Mouse (Mus musculus) brain, adult 2 months (tissue): ENCODE data around the gene Slc41a1.
A peak's percentile ranks its signal among the peaks of the same experiment; 100 is the strongest.

Experiments used
- DNase-seq: peaks from one replicate; pipeline ENCODE4 v3.0.0; 2011; ENCODE audit warnings: low read depth, low spot score

The Slc41a1 gene

DNA sequence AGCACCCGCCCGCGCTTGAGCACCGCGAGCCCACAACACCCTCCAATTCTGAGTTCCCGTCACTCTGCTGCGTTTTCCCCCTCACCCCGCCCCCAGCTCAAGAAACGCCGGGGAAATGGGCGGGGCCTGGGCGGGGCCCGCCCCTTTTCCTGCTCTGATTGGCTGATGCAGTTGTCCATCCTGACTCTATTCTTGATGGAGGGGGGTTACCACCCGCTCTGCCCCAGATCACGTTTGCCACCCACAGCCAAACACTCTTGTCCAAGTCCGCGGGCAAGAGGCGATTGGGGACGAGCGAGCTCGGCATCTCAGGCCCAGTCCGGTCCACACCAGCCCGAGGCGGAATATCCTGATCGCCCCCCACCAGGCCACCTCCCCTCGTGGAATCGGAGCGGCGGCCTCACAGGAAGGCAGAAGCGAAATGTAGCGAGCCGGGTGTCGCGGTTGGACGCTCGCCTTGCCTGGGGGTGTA, 530 bp downstream of the Slc41a1 start:
- peak; percentile 98 for DNase-seq

DNA sequence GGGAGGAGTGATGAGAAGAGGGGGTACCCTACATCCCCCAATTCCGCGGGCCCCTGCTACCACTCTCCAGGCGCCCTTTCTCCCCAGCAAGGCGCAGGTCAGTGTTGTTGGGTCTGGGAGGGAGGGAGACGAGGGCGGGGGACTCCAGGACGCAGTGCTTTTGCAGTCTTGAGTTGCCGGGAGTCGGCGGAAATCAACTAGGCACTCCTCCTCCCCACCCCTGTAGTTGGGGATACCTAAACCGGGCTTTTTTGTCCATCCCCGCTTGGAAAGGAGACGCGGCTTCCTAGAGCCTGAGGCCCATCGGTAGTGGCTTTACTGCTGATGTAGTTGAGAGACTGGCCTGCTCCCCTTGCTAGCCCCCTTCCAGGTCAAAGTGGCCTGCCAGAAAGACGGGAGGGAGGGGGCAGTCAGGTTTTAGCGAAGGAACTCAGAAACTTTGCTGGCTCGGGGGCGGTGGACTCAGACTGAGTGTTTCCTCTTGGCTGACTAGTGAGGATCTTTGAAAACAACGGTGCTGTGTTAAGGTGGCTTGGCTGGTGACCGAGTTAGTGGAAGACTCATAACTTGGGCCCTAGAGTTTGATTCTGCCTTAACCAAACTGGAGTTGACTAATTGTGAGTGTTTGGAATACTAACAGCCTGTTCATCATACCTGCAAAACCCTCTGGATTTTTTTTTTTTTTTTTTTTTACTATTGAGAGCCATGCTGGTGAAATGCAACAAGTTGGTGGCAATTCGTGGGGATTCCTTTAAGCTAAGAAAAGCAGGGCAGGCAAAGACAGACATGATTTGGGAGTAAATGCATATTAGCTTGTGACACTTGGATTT, 1.2 kb downstream of the Slc41a1 start:
- DNase-seq = peak; percentile 55

DNA sequence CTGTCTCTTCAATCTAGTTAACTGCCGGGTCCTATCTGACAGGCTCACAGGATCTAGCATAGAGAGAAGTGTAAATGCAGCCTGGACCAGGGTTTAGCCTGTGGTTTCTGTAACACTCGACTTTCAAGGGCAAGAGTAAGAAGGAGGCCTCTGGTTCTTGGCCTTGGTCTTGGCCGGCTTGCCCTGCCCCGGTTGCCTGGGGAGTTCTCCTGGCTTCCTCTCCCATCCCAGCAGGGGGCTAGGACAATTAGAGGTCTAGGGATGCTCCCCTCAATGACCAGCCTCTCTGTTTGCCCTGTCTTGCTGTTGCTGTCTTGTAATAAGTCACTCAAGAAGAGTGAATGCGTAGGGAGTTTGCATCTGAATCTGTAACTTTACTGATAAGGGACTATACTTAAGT, 2.0 kb downstream of the Slc41a1 start:
- DNase-seq = no peak

DNA sequence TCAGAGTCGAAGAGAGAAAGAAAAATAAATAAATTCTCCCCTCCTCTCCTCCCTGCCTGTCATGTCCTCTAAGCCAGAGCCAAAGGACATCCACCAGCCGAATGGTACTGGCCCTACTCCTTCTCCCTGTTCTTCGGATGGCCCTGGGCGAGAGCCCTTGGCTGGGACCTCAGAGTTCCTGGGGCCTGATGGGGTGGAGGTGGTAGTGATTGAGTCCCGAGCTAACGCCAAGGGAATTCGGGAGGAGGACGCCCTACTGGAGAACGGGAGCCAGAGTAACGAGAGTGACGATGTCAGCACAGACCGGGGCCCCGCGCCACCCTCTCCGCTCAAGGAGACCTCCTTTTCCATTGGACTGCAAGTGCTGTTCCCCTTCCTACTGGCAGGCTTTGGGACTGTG, 3.3 kb downstream of the Slc41a1 start:
- DNase-seq = no peak

DNA sequence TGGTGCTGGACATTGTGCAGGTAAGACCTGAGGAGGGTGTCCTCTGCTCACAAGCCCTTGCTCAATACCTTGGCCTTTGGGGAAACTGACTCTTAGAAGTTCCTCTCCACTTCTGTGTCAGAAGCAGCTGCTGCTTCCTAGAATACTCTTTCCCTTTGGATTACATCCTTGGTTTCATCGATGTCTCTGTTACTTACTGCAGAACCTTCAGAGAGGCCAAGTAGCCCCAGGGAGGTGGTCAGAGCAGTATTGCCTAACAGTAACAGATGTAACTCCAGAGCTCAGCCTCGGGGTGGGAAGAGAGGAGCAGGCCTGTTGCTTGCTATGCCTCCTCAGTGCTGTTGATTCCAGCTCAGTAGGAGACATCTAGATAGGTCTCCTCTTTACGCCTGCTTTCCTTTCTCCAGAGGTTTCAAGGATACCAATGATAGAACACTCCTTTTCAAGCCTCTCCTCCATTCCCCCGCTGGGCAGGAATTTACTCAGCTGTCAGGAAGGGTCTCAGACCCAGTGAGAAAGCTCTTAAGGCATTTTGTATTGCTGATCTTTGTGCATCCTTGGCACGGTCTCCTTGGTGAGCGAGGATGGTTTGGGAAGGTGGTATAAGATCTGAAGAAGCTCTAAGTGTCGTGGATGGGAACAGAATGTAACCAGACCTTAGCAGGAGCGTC, 3.8 kb downstream of the Slc41a1 start:
- no peak for DNase-seq

DNA sequence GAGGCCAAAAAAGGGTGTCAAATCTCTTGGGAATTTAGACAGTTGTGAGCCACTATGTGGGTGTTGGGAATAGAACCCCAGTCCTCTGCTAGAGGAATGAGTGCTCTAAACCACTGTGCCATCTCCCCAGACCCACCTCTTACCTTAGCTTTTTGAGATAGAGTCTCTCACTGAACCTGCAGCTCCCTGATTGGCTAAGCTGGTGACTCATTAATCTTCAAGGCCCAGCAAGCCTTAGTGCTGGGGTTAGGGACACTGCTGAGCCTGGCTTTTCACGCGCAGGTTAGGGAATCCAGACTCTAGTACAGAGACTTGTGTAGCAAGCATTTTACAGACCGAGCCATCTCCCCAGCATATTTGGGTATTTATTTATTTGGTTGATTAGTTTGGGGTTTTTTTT, 9.7 kb downstream of the Slc41a1 start:
- no peak for DNase-seq

DNA sequence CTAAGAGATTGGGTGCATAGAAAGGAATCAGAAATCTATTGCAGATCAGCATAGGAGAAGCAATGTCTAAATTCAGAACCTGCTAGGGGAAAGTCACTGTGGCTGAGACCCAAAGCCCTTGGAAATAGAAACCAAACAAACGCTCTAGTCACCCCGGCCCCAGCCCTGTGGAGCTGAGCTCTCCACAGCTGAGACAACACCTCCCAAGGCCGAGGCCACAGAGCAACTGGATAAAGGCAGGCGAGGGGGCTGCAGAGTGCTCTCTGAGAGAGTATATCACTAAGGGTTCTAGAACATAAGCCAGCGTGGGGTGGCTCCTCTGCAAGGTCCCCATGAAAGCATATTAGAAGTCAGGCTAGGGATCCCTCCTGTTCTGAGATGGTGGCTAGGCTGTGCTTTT, 11.2 kb downstream of the Slc41a1 start:
- DNase-seq = no peak

DNA sequence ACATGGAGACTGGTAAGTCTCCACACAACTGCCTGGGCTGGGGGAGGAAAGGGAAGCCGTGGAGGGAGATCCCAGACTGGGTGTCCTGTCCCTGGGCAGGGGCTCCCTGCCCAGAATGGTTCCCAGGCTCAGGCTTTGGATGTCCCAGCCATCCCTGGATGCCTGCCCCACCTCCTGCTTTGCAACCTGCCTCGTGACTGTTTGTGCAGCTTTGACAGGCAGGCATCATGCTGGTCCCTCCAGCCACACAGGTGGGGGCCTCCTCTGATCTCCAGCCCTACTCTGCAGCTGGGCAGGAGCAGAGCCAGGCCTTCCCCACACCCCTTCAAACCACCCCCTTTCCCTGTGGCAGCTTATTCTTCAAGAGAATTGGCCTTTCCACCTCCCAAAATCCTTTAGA, 12.0 kb downstream of the Slc41a1 start:
- peak; percentile 35 for DNase-seq

DNA sequence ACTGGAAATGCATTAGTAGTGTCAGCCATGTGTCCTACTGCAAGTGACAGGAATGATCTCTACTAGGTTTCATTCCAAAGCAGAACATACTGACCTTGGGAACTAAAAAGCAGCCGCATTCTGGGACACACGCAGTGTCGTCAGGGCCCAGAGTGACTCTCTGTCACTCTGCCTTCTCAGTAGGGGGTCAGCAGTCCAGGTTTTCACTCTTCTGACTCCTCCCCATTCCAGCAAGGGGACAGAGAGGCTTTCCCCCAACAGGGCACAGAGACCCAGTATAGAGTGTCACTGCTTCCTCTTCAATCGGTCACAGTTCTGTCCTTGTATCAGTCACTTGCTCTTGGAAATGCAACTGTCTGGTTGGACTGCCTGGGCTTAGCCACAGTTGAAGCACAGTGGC, 14.9 kb downstream of the Slc41a1 start:
- no peak for DNase-seq

DNA sequence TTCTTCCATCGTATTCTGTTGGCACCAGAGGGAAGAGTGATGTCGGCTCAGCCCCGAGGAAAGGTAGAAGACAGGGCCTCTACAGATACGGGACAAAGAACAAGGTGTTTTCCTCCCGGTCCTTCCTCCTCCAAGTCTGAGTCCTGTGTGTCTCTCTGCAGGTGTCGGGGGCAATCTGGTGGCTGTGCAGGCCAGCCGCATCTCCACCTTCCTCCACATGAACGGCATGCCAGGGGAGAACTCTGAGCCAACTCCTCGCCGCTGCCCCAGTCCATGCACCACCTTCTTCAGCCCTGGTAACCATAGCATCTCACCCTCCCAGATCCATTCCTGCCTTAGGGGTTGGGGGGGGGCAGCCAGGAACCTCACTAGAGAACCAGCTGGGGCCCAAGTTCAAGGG, 16.5 kb downstream of the Slc41a1 start:
- DNase-seq = no peak

DNA sequence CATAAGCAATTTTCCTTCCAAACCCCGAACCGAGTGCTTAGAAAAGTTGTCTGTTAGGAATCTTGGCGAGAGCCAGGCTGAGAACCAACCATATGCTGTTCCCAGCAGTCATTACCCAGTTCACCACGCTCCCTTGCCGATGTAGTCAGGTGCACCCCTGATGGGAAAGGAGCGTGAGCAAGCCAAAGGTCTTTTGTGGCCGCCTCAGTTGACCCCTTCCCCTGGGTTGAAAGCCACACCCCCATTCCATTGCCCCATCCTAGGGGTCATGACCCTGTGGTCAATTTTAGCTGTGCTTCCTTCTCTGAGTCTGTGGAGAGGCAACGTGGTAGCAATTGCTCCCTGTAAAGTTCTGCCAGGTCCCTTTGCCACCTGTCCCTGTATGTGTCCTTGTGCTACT, 17.6 kb downstream of the Slc41a1 start:
- DNase-seq = peak; percentile 41

DNA sequence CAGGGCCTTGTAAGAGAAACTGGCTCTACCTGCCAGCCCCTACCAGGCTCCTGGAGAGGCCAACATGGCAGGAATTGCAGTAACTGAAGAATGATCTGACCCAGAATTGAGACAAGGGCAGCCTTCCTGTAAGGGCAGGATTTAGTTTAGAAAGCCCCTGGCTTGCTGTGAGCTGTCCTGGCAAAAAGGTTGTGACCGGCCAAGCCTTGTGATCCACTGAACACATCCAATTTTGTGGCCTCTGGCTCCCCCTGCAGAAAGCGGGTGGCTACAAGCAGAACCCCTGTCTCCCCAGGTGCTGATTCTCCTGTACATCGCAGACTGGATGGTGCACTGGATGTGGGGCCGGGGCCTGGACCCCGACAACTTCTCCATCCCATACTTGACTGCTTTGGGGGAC, 19.0 kb downstream of the Slc41a1 start:
- DNase-seq = peak; percentile 86

DNA sequence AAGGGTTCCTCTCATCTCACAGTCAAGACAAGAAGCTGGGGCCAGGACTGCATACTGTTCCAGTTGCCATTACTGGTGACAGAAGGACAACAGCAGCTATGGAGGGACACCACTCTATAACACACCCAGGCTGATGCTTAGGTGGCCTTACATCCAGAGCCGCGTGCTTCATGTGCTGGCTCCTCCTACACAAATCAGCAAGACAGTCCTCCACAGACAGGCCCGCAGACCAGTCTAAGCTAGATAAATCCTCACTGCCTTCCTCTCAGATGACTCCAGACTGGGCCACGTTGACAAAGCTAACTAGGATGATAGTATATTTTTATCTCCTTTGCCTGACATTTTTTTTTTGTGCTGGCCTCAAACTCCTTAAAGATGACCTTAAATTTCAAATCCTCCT, 34.5 kb downstream of the Slc41a1 start:
- no peak for DNase-seq

DNA sequence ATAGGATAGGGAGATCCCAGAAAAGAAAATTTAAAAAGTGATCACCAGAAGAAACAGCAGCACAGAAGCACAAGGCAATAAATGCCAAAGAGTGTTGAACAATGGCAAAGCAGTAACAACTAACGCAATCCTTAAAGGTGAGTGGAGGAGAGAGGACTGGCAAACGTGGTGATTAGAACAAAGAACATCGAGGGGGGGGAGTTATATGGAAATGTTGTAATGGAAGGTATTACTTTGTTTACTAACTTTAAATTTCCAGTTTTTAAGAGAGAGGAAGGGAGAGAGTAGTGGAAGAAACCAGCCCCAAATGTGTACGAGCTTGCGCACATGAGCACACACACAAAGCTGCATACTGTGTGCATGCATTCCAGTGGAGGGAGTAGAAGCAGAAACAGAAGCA, 38.3 kb downstream of the Slc41a1 start:
- DNase-seq = no peak

DNA sequence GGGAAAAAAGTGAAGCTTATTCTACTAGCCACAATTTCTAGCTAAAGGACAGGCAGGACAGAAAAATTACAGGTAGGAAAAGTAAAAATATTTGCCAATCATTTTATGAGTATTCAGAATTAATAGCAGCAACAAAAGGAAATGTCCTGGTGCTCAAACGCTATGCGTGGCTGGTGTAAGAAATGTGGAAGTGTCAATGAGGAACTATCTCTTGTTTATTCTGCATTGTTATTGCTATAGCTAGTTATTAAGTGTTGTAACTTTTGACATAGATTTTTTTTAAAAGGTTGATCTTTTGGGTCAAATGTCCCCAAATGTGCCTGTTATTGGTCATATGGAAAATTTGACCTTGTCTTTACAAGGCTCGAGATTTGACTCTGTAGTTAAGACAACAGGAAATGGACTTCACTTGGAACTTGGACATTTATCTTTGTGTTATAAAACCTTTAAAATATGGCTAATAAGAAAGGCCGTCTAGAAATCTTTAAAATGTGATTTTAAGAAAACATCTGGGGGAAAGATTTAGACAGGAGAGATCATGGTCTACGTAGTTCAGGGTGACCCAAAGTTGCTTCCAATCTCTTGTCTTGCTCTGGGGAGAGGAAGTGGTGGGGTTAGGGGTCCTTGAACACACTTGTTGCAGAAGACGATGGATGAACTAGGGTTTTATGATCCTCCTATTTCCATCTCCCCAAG, 39.2 kb downstream of the Slc41a1 start:
- no peak for DNase-seq

DNA sequence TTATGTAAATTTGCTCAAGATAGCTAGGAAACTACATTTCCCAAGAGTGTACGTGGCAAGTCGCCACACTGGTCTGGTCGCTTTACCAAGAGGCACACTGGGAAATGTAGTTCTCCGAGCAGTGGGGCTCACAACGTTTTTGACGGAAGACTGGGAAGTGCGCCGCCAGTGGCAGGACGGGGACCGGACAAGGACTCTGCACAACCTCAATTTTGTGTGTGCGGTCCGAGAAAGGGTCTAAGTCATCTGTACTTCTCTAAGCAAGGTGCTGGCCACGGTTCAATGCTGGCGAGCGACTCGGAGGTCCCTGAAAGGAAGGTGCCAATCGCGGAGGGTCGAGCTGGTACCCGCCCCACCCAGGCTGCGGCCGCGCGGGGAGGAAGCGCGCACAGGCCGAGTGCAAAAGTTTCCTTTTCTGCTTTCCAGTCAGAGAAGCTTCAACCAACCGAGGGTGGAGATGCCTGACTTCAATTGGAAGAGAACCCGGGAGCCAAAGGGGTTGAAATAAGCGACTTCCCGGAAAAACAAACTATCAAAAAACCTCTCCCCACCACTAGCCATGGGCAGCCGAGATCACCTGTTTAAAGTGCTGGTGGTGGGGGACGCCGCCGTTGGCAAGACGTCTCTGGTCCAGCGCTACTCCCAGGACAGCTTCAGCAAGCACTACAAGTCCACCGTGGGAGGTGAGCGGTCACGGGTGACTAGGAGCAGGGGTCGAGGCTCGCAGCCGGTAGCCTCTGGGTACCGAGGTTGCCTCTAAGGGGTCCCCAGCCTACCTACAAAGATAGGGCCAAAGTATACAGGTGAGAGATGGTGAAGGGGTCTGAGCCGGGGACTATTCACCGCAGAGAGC, 40.0 kb downstream of the Slc41a1 start, which contains the start of gene Rab29:
Rab29 (plus strand) TSS at position 132 of the 853 bp plus-strand sequence.
- DNase-seq = peak; percentile 95

DNA sequence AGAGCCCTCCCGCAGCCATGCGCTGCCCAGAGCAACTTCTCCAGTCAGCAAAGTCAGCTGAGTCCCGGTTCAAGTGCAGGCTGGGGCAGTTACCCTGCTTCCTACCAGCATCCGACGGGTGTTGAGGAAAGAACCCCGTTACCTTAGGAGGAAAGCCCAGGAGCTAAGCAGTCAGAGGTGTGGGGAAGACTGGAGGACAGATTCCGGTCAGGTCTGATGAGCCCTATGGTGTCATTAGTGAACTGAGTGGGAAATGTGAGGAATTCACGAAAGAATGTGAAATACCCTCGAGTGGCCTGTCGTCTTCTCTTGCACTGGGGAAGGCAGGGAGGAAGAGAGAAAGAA, 40.6 kb downstream of the Slc41a1 start:
- DNase-seq = no peak

DNA sequence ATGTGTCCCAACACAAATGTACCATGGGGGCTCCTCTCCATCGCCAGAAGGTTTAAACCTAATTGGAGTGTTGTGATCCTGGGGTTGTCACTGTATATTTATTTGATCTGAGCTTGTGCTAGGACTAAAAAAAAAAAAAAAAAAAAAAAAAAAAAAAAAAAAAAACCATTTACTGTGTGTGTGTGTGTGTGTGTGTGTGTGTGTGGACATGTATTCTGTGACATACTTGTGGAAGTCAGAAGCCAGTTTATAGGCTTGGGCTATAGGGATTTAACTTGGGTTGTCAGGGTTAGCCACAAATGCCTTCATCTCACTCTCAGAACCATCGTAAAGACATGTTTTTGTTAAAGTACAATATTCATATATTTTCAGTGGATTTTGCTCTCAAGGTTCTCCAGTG, 42.3 kb downstream of the Slc41a1 start:
- no peak for DNase-seq

DNA sequence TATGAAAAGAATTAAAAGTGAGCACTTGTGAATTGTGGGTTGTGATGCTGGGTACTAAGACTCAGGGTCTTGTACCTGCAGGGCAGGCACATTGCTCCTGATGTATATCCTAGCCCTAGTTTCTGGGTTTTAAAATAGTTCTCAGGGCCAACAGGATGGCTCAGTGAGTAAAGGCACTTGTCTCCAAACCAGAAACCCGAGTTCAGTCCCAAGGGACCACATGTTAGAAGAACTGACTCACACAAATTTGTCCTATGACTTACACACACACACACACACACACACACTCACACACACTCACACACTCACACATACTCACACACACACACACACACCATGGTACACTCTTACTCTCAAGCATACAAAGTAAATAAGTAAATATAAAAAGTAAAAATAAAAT, 45.6 kb downstream of the Slc41a1 start:
- no peak for DNase-seq

DNA sequence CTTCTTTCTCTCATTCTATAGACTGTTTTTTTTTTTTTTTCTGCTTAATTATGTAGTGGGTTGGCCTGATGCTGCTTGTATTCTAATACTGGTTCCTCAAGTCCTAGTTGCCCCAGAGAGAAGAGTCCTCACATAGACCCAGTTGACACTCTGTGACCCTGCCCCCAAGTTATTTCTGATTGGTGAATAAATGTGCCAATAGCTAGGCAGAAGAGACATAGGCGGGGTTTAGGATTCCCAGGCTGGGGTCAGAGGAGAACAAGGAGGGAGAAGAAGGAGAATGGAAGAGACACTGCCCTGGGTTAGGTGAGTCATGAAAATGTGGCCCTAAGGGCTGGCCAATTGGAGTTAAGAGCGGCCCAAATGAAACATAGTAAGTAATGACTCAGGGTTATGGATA, 52.5 kb downstream of the Slc41a1 start:
- no peak for DNase-seq

DNA sequence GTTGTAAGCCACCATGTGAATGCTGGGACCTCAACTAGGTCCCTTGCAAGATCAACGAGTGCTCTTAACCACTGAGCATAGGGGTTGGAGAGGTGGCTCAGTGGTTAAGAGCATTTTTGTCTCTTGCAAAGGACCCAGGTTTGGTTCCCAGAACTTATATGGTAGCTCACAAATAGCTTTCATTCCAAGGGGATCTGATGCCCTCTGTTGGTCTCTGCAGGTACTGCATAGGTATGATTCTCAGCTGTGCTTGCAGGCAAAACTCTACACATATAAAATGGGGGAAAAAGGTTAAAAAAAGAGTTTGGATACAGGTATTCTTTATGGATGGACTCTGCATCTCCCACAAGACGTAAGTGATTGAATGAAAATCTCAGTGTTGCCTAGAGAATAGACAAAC, 55.5 kb downstream of the Slc41a1 start:
- DNase-seq = no peak

DNA sequence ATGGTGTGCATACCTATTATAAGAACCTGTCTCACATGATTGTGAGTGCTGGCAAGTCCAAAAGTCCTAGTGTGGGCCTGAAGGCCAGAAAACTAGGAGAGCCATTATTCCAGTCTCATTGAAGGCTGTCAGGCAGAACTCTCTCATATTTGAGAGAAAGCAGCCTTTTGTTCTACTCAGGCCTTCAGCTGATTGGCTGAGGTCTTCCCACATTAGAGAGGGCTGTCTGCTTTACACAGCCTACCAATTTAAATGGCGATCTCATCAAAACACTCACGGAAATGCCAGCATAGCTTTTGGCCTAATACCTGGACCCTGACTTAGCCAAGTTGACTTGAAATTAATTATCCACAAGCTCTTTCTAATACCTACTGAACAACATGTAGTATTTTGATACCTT, 58.9 kb downstream of the Slc41a1 start:
- peak; percentile 40 for DNase-seq
